Mouse (Mus musculus): Measurements from ENCODE around the gene Rin3.

Gene Rin3

GRCm38 (mm10) chr12:102280867-102281503, 1.9 kb upstream of the Rin3 start:
- no peak for DNase-seq (ENCODE audit: low spot score)

DNA sequence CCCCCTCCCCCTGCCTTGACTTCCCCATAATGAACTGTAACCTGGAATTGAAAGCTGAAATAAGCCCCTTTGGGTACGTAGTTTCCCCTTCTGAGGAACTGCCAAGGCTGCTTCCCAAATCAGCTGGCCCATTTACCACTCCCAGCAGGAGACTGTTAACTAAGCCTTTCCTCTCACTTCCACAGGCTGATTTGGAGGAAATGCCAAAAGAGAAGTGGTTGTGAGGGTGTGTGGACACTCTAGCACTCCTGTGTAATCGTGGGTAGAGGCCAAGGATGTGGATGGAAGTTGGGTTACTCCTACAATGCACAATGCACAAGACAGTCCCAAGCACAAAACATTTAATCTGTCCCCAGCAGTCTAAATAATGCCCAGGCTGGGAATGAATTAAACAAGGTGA, 722 bp upstream of the Rin3 start:
- peak; percentile 68 for DNase-seq (ENCODE audit: low spot score)

DNA sequence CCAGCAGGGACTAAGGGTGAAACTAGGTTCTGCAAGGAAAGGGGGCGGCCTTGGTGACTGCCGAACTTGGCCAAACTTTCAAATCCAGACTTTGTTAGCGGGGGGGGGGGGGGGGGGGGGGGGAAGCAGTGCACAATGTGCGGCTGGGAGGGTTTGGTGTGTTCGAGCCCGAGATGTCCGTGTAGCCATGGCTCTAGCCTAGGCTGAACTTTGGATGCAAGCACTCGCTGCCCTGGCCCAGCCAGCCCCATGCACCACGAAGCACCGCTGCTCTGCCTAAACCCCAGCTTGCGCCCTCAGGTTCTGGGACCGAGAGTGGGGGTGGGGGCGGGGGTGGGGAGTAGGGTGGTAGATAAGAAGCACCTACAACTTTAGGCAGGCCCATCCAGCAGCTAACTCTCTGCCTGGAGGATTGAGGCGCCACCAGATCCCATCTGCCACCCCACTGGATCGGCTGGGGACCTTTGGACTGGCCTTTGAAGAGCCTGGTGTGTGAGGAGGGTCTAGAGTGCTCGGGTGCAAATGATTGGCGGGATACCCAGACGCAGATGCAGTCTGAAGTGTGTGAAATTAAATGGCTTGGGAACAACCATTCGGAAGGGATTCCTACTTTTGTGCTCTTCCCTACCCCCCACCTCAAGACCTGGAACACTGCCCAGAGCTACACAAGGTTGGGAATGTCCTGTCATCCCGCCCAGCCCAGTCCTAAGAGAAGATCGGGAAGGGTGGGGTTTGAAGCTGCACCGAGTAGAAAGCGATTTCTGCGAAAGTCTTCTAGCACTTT, 827 bp downstream of the Rin3 start:
- DNase-seq (ENCODE audit: low spot score): no peak

DNA sequence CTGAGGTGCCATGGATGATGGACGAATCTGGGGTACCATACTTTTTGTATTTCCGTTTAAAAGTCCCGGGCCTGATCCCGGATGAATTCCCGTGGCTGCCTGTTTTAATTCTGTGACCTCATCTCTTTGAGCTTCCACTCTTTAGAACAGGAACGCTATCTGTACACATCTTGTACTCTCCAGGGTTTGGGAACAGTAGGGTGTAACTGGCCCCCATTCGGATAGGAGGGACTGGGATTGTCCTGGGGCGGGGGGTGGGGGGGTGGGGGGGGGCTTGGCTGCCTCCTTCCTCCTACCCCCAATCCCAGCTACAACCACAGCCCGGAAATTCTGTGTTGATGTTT, 1.4 kb downstream of the Rin3 start:
- DNase-seq (ENCODE audit: low spot score): peak; percentile 82

DNA sequence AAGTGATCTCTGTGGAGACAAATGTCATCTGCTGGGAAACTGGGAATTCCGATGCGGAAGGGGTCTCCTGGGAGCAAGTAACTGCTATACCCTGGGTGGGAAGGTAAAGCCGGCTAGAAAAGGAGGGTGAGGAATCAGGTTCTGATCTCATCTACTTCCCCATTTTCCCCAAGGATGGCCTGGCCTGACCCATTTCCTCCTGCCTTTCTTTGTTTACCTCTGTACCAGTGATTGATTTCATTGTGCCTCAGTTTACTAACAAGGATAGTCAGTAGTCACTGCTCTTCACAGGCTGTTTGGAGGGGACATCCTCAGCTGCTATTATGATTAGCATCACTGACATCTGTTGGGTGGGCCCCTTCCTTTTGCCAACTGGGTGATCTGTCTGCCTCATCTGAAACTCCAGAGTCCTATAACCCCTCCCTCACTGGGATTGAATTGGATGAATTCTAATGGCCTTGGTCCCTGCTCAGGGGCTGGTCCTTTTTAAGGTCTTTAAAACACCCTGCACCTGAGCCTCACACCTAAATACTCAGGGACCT, 1.8 kb downstream of the Rin3 start:
- peak; percentile 63 for DNase-seq (ENCODE audit: low spot score)

GRCm38 (mm10) chr12:102285318-102285717, 2.5 kb downstream of the Rin3 start:
- no peak for DNase-seq (ENCODE audit: low spot score)

- no peak for DNase-seq (ENCODE audit: low spot score)
Observed at GRCm38 (mm10) chr12:102285779-102286178, 2.9 kb downstream of the Rin3 start.

- DNase-seq (ENCODE audit: low spot score): no peak
Observed at GRCm38 (mm10) chr12:102286681-102287414, 4.0 kb downstream of the Rin3 start.

GRCm38 (mm10) chr12:102287904-102288602, 5.2 kb downstream of the Rin3 start:
- DNase-seq (ENCODE audit: low spot score): no peak

GRCm38 (mm10) chr12:102288846-102289245, 6.0 kb downstream of the Rin3 start:
- DNase-seq (ENCODE audit: low spot score): no peak

DNA sequence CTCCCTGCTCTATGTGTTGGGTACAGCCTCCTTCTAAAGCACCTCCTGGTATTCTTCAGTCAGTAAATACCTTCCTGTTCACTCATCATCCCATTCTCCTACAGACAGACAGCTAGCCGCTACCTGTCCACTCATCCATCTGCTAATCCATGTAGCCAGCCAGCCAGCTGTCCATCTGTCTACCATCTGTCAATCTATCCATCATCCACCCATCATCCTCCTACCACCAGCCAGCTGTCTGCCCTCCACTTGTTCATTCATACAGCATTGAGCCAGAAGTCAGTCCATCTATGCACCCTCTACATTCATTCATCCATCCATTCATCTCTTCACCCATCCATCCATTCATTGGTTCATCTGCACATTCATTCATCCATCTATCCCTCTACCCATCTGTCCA, 6.7 kb downstream of the Rin3 start:
- DNase-seq (ENCODE audit: low spot score): no peak

DNA sequence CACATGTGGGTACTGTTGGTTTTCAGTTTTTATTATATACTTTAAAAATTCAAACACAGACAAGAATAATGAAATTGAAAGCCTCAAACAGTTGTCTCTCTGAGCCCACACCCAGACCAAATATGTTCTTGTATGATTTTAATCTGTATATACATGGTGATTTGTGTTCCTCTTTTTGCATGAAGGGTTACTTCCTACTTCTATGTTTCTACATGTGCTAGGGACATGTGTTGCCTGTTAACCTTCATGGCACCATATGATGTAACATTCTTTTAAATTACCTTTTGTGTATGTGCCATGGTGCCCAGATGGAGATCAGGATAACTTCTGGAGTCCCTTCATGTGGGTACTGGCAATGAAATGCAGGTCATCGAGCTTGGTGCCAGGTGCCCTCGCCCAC, 7.8 kb downstream of the Rin3 start:
- DNase-seq (ENCODE audit: low spot score): no peak

DNA sequence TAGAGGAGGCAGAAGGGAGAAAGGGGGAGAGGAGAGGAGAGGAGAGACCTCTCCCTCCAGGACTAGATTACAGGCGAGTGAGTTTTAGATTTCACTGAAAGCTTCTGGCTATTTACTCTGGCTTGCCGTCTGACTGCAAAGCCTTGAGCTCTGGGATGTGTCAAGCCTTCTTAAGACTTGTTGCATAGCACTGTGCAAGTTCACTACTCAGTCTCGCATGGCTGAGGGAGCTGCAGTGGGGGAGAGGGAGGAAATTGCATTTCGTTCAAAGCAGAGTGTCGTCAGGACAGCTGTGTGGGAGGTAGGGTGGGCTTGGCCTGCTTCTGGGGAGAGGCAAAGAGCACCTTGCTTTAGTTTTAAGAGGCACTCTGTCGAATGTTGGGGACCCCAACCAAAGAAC, 8.8 kb downstream of the Rin3 start:
- no peak for DNase-seq (ENCODE audit: low spot score)

DNA sequence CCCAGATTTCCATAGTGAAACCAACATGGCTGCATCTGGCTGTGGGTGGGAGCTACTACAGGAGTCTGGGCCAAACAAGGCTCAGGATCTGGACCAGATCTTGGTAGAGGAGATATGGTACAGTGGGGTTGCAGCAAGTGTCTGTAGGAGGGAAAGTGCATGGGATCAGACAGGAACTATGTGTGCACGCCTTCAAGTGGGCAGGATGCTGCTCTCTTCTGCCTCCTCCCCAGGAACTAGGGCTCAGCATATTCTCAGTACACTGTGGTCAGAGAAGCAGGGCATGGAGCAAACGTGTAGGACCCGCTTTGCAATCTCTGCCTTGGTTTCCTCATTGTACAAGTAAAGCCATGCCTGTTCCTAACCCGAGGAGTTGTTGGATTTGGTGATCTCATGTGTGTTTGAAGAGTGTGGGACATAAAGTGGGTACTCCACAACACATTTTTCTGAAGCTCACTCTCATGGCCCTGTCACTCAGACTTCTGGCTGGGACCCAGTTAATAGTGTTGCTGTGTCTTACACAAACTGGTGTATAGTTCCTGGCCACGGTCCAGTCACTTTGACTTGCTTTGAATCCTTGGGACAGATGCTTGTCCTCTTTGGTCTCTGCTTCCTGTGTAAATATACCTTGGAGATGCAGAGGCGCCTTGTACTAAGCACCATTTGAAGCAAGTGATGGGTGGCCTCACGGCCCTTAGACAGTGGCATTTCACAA, 9.8 kb downstream of the Rin3 start:
- no peak for DNase-seq (ENCODE audit: low spot score)

DNA sequence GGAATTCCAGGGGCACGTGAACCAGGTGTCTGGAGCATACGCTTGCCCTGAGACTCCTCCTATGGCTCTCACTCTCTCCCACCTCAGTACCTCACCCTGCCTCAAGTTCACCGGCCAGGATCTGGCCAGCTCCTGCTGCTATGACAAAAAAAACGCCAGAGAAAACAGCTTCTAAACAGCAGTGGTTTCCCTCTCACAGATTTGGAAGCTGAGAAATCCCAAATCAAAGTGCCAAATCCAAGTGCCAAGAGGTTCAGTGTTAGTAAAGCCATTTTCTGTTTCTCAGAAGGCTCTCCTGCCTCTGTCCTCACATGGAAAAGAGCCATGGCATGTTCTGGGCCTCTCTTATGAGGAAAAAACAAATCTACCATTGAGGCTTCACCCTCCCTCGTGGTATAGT, 11.8 kb downstream of the Rin3 start:
- DNase-seq (ENCODE audit: low spot score): no peak

DNA sequence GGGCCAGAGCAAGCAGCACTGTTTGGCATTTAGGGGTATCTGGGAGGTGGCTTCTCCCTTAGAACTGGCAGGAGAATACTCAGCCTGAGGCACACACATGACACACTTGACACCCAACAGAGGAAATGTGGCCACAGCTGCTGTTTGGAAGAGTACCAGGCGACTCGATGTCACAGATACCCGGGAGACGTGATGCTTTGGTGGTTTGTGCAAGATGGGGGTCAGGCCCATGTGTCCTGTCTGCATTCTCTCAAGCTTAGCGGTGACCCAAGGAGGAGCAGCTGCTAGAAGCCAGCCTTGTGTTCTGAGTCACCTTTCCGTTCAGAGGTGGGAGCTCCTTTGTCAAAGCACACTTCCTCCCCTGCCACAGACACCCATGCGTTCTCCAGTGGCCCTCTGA, 12.4 kb downstream of the Rin3 start:
- no peak for DNase-seq (ENCODE audit: low spot score)

- no peak for DNase-seq (ENCODE audit: low spot score)
Observed at GRCm38 (mm10) chr12:102295662-102296061, 12.8 kb downstream of the Rin3 start.

DNA sequence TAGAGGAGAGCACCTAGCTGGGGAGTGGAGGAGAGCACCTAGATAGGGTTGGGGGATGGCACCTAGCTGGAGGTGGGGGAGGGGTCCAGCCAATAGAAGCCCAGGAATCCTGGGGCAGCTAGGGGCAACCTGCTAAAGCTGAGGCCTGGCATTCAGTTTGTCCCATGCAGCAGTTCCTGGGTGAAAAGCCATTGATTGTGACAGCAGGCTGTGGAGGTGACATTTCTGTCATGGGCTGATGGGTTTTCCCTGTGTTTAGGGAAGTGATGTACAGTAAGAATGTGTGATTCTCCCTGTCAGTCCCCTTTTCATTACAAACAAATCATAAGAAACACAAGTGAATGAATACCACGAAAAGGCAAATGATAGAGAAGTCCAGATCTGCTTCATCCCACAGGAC, 13.5 kb downstream of the Rin3 start:
- DNase-seq (ENCODE audit: low spot score): no peak

DNA sequence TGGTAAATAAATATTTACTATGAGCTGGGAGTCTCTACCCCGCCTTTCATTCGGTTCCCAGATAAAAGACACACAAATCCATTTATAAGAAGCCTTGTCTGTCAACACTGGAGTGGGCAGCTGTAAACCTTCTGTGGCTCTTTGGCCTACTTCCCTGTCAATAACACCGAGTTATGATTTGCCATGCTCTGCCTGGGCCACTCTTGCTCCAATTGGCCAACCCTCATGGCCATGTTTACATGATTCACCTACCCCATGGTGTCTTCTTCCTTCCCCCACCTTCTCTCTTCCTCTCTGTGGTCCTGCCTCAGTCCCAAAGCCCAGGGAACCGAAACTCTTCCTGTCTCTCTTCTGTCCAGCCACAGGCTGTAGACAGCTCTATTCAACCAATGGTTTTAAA, 14.1 kb downstream of the Rin3 start:
- DNase-seq (ENCODE audit: low spot score): no peak

- no peak for DNase-seq (ENCODE audit: low spot score)
Observed at GRCm38 (mm10) chr12:102299209-102299608, 16.4 kb downstream of the Rin3 start.

GRCm38 (mm10) chr12:102301585-102301984, 18.7 kb downstream of the Rin3 start:
- no peak for DNase-seq (ENCODE audit: low spot score)

DNA sequence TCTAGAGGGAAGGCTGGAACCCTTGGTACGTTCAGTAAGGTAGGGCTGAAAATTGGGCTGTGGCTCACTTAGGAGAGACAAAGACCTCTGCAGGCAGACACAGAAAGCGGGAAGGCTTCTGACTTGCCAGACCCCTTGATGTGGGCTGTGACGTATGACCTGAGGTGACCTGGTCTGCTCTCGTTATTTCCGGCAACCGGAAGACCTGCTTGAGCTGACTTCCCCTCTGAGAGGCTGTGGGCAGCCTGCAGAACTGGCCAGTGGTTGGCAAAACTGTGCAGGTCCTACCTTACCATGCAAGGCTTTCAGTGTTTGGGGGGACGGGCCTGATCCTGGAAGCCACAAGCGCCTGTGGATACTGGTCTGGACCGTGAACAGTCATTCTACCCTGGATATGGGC, 19.5 kb downstream of the Rin3 start:
- peak; percentile 63 for DNase-seq (ENCODE audit: low spot score)
